In genomic region chrX:114473782-114474731, GRCm38 (mm10) we compare ENCODE assay signal across 7 mouse cellular contexts. TPM values are rescaled to one million over a fixed set of nuclear protein-coding genes. Genes with fewer than 3 reads are reported as not detected.
A peak's percentile ranks its signal among the peaks of the same experiment; 100 is the strongest.
DNase-seq lines count a peak whose midpoint lies in the region; ATAC-seq and TF ChIP-seq lines count a peak whose summit lies in the region.

TSS of gene Klhl4 (plus strand) at chrX:114474333.

- TF ChIP-seq RAD21 in MEL (IDR thresholded peaks at IDR 0.05; ENCODE audit: low read depth, low read length): no peak

- no peak within 1 kb of the TSS for H3K9ac ChIP-seq in MEL (ENCODE audit: control insufficient read depth, low read depth, low read length, poor library complexity, severe bottlenecking)
- H3K9ac ChIP-seq in limb, embryonic 12.5 days (replicated peaks): no peak within 1 kb of the TSS
- no peak within 1 kb of the TSS; the same call in 1 of the 2 replicates for H3K9ac ChIP-seq in neural tube, embryonic 11.5 days (ENCODE audit: low read length)

- no peaks in the 10 kb centered on the region for H3K4me1 ChIP-seq in MEL (ENCODE audit: control insufficient read depth in 1 of 2, insufficient read depth in 2 of 2, low read length in 2 of 2)
- no peaks in the 10 kb centered on the region; the same call in 1 of the 2 replicates for H3K4me1 ChIP-seq in cortical plate, adult 2 months (ENCODE audit: control insufficient read depth, insufficient read depth, low read length)
- no peaks in the 10 kb centered on the region for H3K4me1 ChIP-seq in heart, embryonic 10.5 days
- H3K4me1 ChIP-seq in limb, embryonic 12.5 days (replicated peaks): no peaks in the 10 kb centered on the region
- H3K4me1 ChIP-seq in neural tube, embryonic 11.5 days (ENCODE audit: control insufficient read depth, insufficient read depth, low read length): no peaks in the 10 kb centered on the region

- no peak within 1 kb of the TSS for H3K4me3 ChIP-seq in MEL (ENCODE audit: control insufficient read depth in 1 of 2, insufficient read depth in 1 of 2, low read depth in 2 of 2, low read length in 2 of 2)
- peak within 1 kb of the TSS; percentile 79 for H3K4me3 ChIP-seq in cortical plate, adult 2 months (ENCODE audit: insufficient read depth, low read length)
- H3K4me3 ChIP-seq in heart, embryonic 10.5 days: peak within 1 kb of the TSS; percentile 45
- H3K4me3 ChIP-seq in limb, embryonic 12.5 days (replicated peaks): 0 out of 2 replicates have a peak within 1 kb of the TSS, but pooled peaks have one; percentile 0
- H3K4me3 ChIP-seq in neural tube, embryonic 11.5 days (ENCODE audit: low read depth, low read length): no peak within 1 kb of the TSS

- no peaks in the 10 kb centered on the region for H3K36me3 ChIP-seq in MEL (ENCODE audit: control insufficient read depth in 1 of 2, insufficient read depth in 2 of 2, low read length in 2 of 2)
- H3K36me3 ChIP-seq in heart, embryonic 10.5 days: no peaks in the 10 kb centered on the region
- no peaks in the 10 kb centered on the region for H3K36me3 ChIP-seq in limb, embryonic 12.5 days
- no peaks in the 10 kb centered on the region for H3K36me3 ChIP-seq in neural tube, embryonic 11.5 days (ENCODE audit: control insufficient read depth, insufficient read depth, low read length)

- no peak for ATAC-seq in limb, embryonic 12.5 days (ENCODE audit: insufficient number of reproducible peaks, insufficient read depth, low FRiP score, low TSS enrichment, low read depth)
- ATAC-seq in neural tube, embryonic 11.5 days (ENCODE audit: insufficient read depth, low FRiP score, low TSS enrichment): no peak

- no peaks in the 10 kb centered on the region for H3K27me3 ChIP-seq in MEL (ENCODE audit: control insufficient read depth in 1 of 2, insufficient read depth in 2 of 2, low read length in 2 of 2)
- no peaks in the 10 kb centered on the region for H3K27me3 ChIP-seq in heart, embryonic 10.5 days (ENCODE audit: insufficient read depth, poor library complexity, severe bottlenecking)
- no peaks in the 10 kb centered on the region for H3K27me3 ChIP-seq in limb, embryonic 12.5 days
- no peaks in the 10 kb centered on the region for H3K27me3 ChIP-seq in neural tube, embryonic 11.5 days (ENCODE audit: control insufficient read depth, insufficient read depth, low read length)

- 28% methylated on average over 14 of the region's 14 CpGs for WGBS in heart, embryonic 10.5 days
- WGBS in limb, embryonic 12.5 days: 46% methylated on average over 14 of the region's 14 CpGs
- 46% methylated on average over 14 of the region's 14 CpGs for WGBS in neural tube, embryonic 11.5 days

- no peak for TF ChIP-seq EP300 in MEL (IDR thresholded peaks at IDR 0.05; ENCODE audit: low read depth in 1 of 2, low read length in 2 of 2)

- DNase-seq in MEL (ENCODE audit: low read depth, low spot score): peak; percentile 22
- DNase-seq in heart, embryonic 10.5 days (ENCODE audit: low spot score): peak; percentile 76
- DNase-seq in kidney, adult 9 months: peak; percentile 12
- peak; percentile 18 for DNase-seq in neural tube, embryonic 11.5 days (ENCODE audit: low spot score)
- no peak for DNase-seq in urinary bladder, postnatal 14 days (ENCODE audit: low spot score)

- H3K4me2 ChIP-seq in limb, embryonic 12.5 days: peak within 1 kb of the TSS; percentile 26; the same call in 1 of the 2 replicates
- H3K4me2 ChIP-seq in neural tube, embryonic 11.5 days (ENCODE audit: low read depth): peak within 1 kb of the TSS; percentile 12; the same call in 1 of the 2 replicates

- no peak for TF ChIP-seq POLR2A in MEL (IDR thresholded peaks at IDR 0.05; ENCODE audit: control insufficient read depth in 1 of 2, insufficient read depth in 1 of 2, low read depth in 1 of 2, low read length in 2 of 2, poor library complexity in 1 of 2)
- no peak for TF ChIP-seq POLR2A in cortical plate, adult 2 months (IDR thresholded peaks at IDR 0.05; ENCODE audit: extremely low read depth, insufficient read depth, low read length)

- no peak for TF ChIP-seq CTCF in MEL (IDR thresholded peaks at IDR 0.05 in 2 of 3, conservative IDR thresholded peaks at IDR 0.05 in 1 of 3; ENCODE audit: control insufficient read depth in 1 of 3, insufficient read depth in 1 of 3, low read depth in 2 of 3, low read length in 3 of 3, poor library complexity in 1 of 3, severe bottlenecking in 1 of 3)
- TF ChIP-seq CTCF in cortical plate, adult 2 months (IDR thresholded peaks at IDR 0.05; ENCODE audit: extremely low read depth, insufficient read depth, low read length): no peak

- H3K27ac ChIP-seq in MEL (ENCODE audit: control insufficient read depth, low read depth, low read length): no peak within 1 kb of the TSS
- H3K27ac ChIP-seq in cortical plate, adult 2 months (ENCODE audit: insufficient read depth, low read length): peak within 1 kb of the TSS; percentile 94
- H3K27ac ChIP-seq in heart, embryonic 10.5 days: peak within 1 kb of the TSS; percentile 52; the same call in 1 of the 2 replicates
- H3K27ac ChIP-seq in limb, embryonic 12.5 days: no peak within 1 kb of the TSS
- H3K27ac ChIP-seq in neural tube, embryonic 11.5 days (ENCODE audit: low read depth, low read length): no peak within 1 kb of the TSS

- no peaks in the 10 kb centered on the region for H3K9me3 ChIP-seq in MEL (replicated peaks; ENCODE audit: insufficient read depth, low read length)
- H3K9me3 ChIP-seq in heart, embryonic 10.5 days: no peaks in the 10 kb centered on the region
- H3K9me3 ChIP-seq in limb, embryonic 12.5 days: no peaks in the 10 kb centered on the region
- H3K9me3 ChIP-seq in neural tube, embryonic 11.5 days (ENCODE audit: control insufficient read depth, low read length): no peaks in the 10 kb centered on the region

- no peaks in the 10 kb centered on the region for H3K79me2 ChIP-seq in MEL (ENCODE audit: control insufficient read depth, insufficient read depth, low read length, poor library complexity)

TF ChIP-seq in MEL, 35 proteins besides CTCF, POLR2A, EP300 and RAD21:
- no peak for TF ChIP-seq ZKSCAN1 (IDR thresholded peaks at IDR 0.05; ENCODE audit: low read depth, low read length)
- TF ChIP-seq UBTF (IDR thresholded peaks at IDR 0.05; ENCODE audit: borderline replicate concordance, insufficient read depth, low read depth, low read length): no peak
- no peak for TF ChIP-seq MYB (IDR thresholded peaks at IDR 0.05; ENCODE audit: low read depth, low read length)
- no peak for TF ChIP-seq MAX (IDR thresholded peaks at IDR 0.05; ENCODE audit: low read length)
- no peak for TF ChIP-seq HCFC1 (IDR thresholded peaks at IDR 0.05; ENCODE audit: low read depth, low read length)
- no peak for TF ChIP-seq POLR2AphosphoS5 (IDR thresholded peaks at IDR 0.05; ENCODE audit: borderline replicate concordance, low read depth, low read length)
TF ChIP-seq in MEL: peak in this region for 0.

RNA-seq across cellular contexts. Expression of gene Klhl4, which starts in this region (rescaled TPM):
- 0.07 TPM in 1 of 2 replicates, not detected in the other for total RNA-seq in MEL (2012; rRNA removed)
- polyA plus RNA-seq in MEL (2012; ENCODE audit: insufficient read depth in 1 of 2, insufficient read length in 2 of 2, low read depth in 1 of 2, low replicate concordance in 2 of 2, missing spikeins in 1 of 2): not detected
- 8.7 and 9.6 TPM in 2 replicates for polyA plus RNA-seq in cortical plate, adult 2 months (2012; rRNA removed)
- polyA plus RNA-seq in heart, embryonic 10.5 days (2016; fragmentation: Nextera tagmentation; extraction: Ambion mirVana): 27.2 and 52.8 TPM in 2 replicates
- polyA plus RNA-seq in limb, embryonic 12.5 days (2016; fragmentation: Nextera tagmentation; extraction: Ambion mirVana): 8.2 and 9.5 TPM in 2 replicates
- 6.2 and 8.4 TPM in 2 replicates for polyA plus RNA-seq in neural tube, embryonic 11.5 days (2014; fragmentation: Nextera tagmentation; extraction: Ambion mirVana)

Comparison
In these comparisons a context has a peak if more than half of its experiments do, and no peak if none do; other contexts are left out.
1. Peak in DNase-seq in MEL; RNA of the gene not detected or under 1 TPM.
2. H3K27ac ChIP-seq: peak in cortical plate, adult 2 months (single experiment) and heart, embryonic 10.5 days (single experiment); none in MEL (single experiment), limb, embryonic 12.5 days (single experiment) and neural tube, embryonic 11.5 days (single experiment).
3. H3K4me3 ChIP-seq: peak in cortical plate, adult 2 months (single experiment), heart, embryonic 10.5 days (single experiment) and limb, embryonic 12.5 days (single experiment); none in MEL (0 of 2) and neural tube, embryonic 11.5 days (single experiment).